Mouse (Mus musculus) midbrain, embryonic 16.5 days (tissue): Measurements from ENCODE around the gene Lap3. TPM values are rescaled to one million over a fixed set of nuclear protein-coding genes. Genes with fewer than 3 reads are reported as not detected.

Experiments
- ATAC-seq: fragments of 200-750 bp; cut with Nextera tagmentation; 2 replicates; pipeline ENCODE4 v1.8.0; 2017; ENCODE audit warnings: moderate TSS enrichment
- H3K27ac ChIP-seq: fragments of 300-500 bp; sonication (generic); 2 replicates; pipeline ENCODE4 v1.5.1; 2014; ENCODE audit warnings: mild to moderate bottlenecking, low read length, mixed read lengths
- H3K27me3 ChIP-seq: fragments of 300-500 bp; sonication (generic); 2 replicates; pipeline ENCODE4 v1.6.1; 2014; ENCODE audit warnings: low read depth, low read length, mixed read lengths; ENCODE audit not compliant: control insufficient read depth, insufficient read depth
- H3K36me3 ChIP-seq: fragments of 300-500 bp; sonication (generic); 2 replicates; pipeline ENCODE4 v1.6.1; 2014; ENCODE audit warnings: mild to moderate bottlenecking, low read length, moderate library complexity, mixed read lengths; ENCODE audit not compliant: control insufficient read depth, insufficient read depth
- H3K4me1 ChIP-seq: fragments of 300-500 bp; sonication (generic); 2 replicates; pipeline ENCODE4 v1.6.1; 2014; ENCODE audit warnings: mild to moderate bottlenecking, low read length, mixed read lengths; ENCODE audit not compliant: control insufficient read depth, insufficient read depth
- H3K4me2 ChIP-seq: fragments of 300-500 bp; sonication (generic); 2 replicates; pipeline ENCODE4 v1.6.1; 2014; ENCODE audit warnings: mild to moderate bottlenecking, low read length, mixed read lengths
- H3K4me3 ChIP-seq: fragments of 300-500 bp; sonication (generic); 2 replicates; pipeline ENCODE4 v1.5.1; 2014; ENCODE audit warnings: low read depth, mild to moderate bottlenecking, low read length, moderate library complexity, mixed read lengths
- H3K9ac ChIP-seq: fragments of 300-500 bp; sonication (generic); 2 replicates; pipeline ENCODE4 v1.6.1; 2014; ENCODE audit warnings: low read depth, low read length, mixed read lengths
- H3K9me3 ChIP-seq: fragments of 300-500 bp; sonication (generic); replicated peaks from 2 replicates; pipeline ENCODE4 v1.6.1; 2014; ENCODE audit warnings: mild to moderate bottlenecking, low read length, mixed read lengths; ENCODE audit not compliant: control insufficient read depth, poor library complexity, severe bottlenecking
- WGBS: fragments of 180-500 bp; shearing (Covaris S2); extraction: QIAGEN DNeasy Blood & Tissue Kit; methylation state at CpG from one replicate; pipeline ENCODE4 v1.1.7; 2014; 5-methylcytosine and 5-hydroxymethylcytosine counted together
- polyA plus RNA-seq: library from polyadenylated mRNA; unstranded; fragments of >200 nt; fragmentation: Nextera tagmentation; extraction: Ambion mirVana; gene quantifications from 2 replicates; pipeline ENCODE4 v1.2.1, GENCODE M21; 2015

The Lap3 gene
- polyA plus RNA-seq, 1 experiment from 2014 or later, result 28.8 TPM

GRCm38 (mm10) chr5:45512908-45513307 is 19.7 kb downstream of the Lap3 start:
- no peak overlapping the region for H3K4me3 ChIP-seq
- no peaks in the 10 kb centered on the region for H3K4me1 ChIP-seq
- H3K9me3 ChIP-seq, result no peaks in the 10 kb centered on the region
- H3K9ac ChIP-seq, result no peak overlapping the region
- H3K36me3 ChIP-seq, result peaks cover 10% of the 10 kb centered on the region
- no peak overlapping the region for H3K4me2 ChIP-seq
- WGBS, result 92% methylated on average over 6 of the region's 6 CpGs
- ATAC-seq, result no peak
- no peak overlapping the region for H3K27ac ChIP-seq
- no peaks in the 10 kb centered on the region for H3K27me3 ChIP-seq

- Histone ChIP-seq H3K9ac (no peak overlapping the region), H3K4me3 (no peak overlapping the region), H3K27me3 (no peaks in the 10 kb centered on the region), H3K4me2 (no peak overlapping the region), H3K4me1 (no peaks in the 10 kb centered on the region), H3K9me3 (no peaks in the 10 kb centered on the region), H3K27ac (no peak overlapping the region), H3K36me3 (peaks cover 10% of the 10 kb centered on the region)
- 92% methylated on average over 2 of the region's 2 CpGs for WGBS
- no peak for ATAC-seq
Measured at GRCm38 (mm10) chr5:45513511-45513910, 20.3 kb downstream of the Lap3 start.

GRCm38 (mm10) chr5:45514599-45514998 is 21.4 kb downstream of the Lap3 start:
- ATAC-seq, result no peak
- WGBS, result 90% methylated on average over 1 of the region's 1 CpGs
- Histone ChIP-seq H3K9me3 (no peaks in the 10 kb centered on the region), H3K4me2 (no peak overlapping the region), H3K36me3 (peaks cover 8% of the 10 kb centered on the region; the same call in 1 of the 2 replicates), H3K27ac (no peak overlapping the region), H3K4me3 (no peak overlapping the region), H3K9ac (no peak overlapping the region), H3K27me3 (no peaks in the 10 kb centered on the region), H3K4me1 (peaks cover 3% of the 10 kb centered on the region; the same call in 1 of the 2 replicates)

- no peak for ATAC-seq
- no peak overlapping the region for H3K27ac ChIP-seq
- H3K9ac ChIP-seq, result no peak overlapping the region
- H3K27me3 ChIP-seq, result no peaks in the 10 kb centered on the region
- H3K4me3 ChIP-seq, result no peak overlapping the region
- peaks cover 6% of the 10 kb centered on the region; the same call in 1 of the 2 replicates for H3K36me3 ChIP-seq
- H3K9me3 ChIP-seq, result no peaks in the 10 kb centered on the region
- no peak overlapping the region for H3K4me2 ChIP-seq
- WGBS, result 92% methylated on average over 10 of the region's 10 CpGs
- H3K4me1 ChIP-seq, result peaks cover 5% of the 10 kb centered on the region; the same call in 1 of the 2 replicates
Measured at GRCm38 (mm10) chr5:45515151-45515743, 22.1 kb downstream of the Lap3 start.

GRCm38 (mm10) chr5:45519960-45520808 is 27.0 kb downstream of the Lap3 start, which contains the start of gene Med28:
TSS of gene Med28 (plus strand) at chr5:45520229.
- no peaks in the 10 kb centered on the region for H3K27me3 ChIP-seq
- ATAC-seq, result peak; percentile 96
- H3K9ac ChIP-seq, result peak within 1 kb of the TSS; percentile 94
- 1% methylated on average over 56 of the region's 56 CpGs for WGBS
- H3K4me1 ChIP-seq, result peaks cover 20% of the 10 kb centered on the region
- no peaks in the 10 kb centered on the region for H3K9me3 ChIP-seq
- H3K27ac ChIP-seq, result peak within 1 kb of the TSS; percentile 78
- peak within 1 kb of the TSS; percentile 90 for H3K4me2 ChIP-seq
- peak within 1 kb of the TSS; percentile 96 for H3K4me3 ChIP-seq
- H3K36me3 ChIP-seq, result peaks cover 5% of the 10 kb centered on the region

GRCm38 (mm10) chr5:45520809-45521110 is 27.6 kb downstream of the Lap3 start:
- peak overlapping the region; percentile 94 for H3K9ac ChIP-seq
- H3K27ac ChIP-seq, result no peak overlapping the region
- peak overlapping the region; percentile 96 for H3K4me3 ChIP-seq
- H3K4me1 ChIP-seq, result peaks cover 20% of the 10 kb centered on the region
- no peaks in the 10 kb centered on the region for H3K9me3 ChIP-seq
- H3K36me3 ChIP-seq, result peaks cover 8% of the 10 kb centered on the region
- H3K27me3 ChIP-seq, result no peaks in the 10 kb centered on the region
- 0 out of 2 replicates have a peak, but pooled peaks have one; percentile 10 for ATAC-seq
- peak overlapping the region; percentile 90 for H3K4me2 ChIP-seq
- 4% methylated on average over 5 of the region's 5 CpGs for WGBS

GRCm38 (mm10) chr5:45521601-45522000 is 28.4 kb downstream of the Lap3 start:
- no peak overlapping the region for H3K27ac ChIP-seq
- no peaks in the 10 kb centered on the region for H3K9me3 ChIP-seq
- no peaks in the 10 kb centered on the region for H3K27me3 ChIP-seq
- H3K4me2 ChIP-seq, result peak overlapping the region; percentile 90
- 86% methylated on average over 6 of the region's 6 CpGs for WGBS
- peaks cover 20% of the 10 kb centered on the region for H3K4me1 ChIP-seq
- H3K36me3 ChIP-seq, result peaks cover 12% of the 10 kb centered on the region
- no peak for ATAC-seq
- no peak overlapping the region for H3K9ac ChIP-seq
- peak overlapping the region; percentile 96 for H3K4me3 ChIP-seq

GRCm38 (mm10) chr5:45525101-45525500 is 31.9 kb downstream of the Lap3 start:
- no peaks in the 10 kb centered on the region for H3K27me3 ChIP-seq
- ATAC-seq, result no peak
- no peak overlapping the region for H3K27ac ChIP-seq
- no peak overlapping the region for H3K4me3 ChIP-seq
- H3K36me3 ChIP-seq, result peaks cover 24% of the 10 kb centered on the region
- WGBS, result 94% methylated on average over 10 of the region's 10 CpGs
- no peak overlapping the region for H3K4me2 ChIP-seq
- no peaks in the 10 kb centered on the region for H3K9me3 ChIP-seq
- peaks cover 15% of the 10 kb centered on the region for H3K4me1 ChIP-seq
- H3K9ac ChIP-seq, result no peak overlapping the region

GRCm38 (mm10) chr5:45526338-45526737 is 33.2 kb downstream of the Lap3 start:
- no peaks in the 10 kb centered on the region for H3K9me3 ChIP-seq
- no peak overlapping the region for H3K9ac ChIP-seq
- no peak for ATAC-seq
- H3K4me3 ChIP-seq, result no peak overlapping the region
- peaks cover 9% of the 10 kb centered on the region for H3K4me1 ChIP-seq
- 96% methylated on average over 4 of the region's 4 CpGs for WGBS
- no peak overlapping the region for H3K4me2 ChIP-seq
- peaks cover 24% of the 10 kb centered on the region for H3K36me3 ChIP-seq
- no peak overlapping the region for H3K27ac ChIP-seq
- H3K27me3 ChIP-seq, result no peaks in the 10 kb centered on the region
